Mouse (Mus musculus) lung, postnatal 0 days (tissue): ENCODE data around the gene Lpar1.

ENCODE experiments used
- CTCF ChIP-seq: IDR thresholded peaks from 2 replicates; pipeline ENCODE4 v1.5.1; 2016; ENCODE audit warnings: antibody characterized with exemption, mild to moderate bottlenecking
- EP300 ChIP-seq: IDR thresholded peaks from 2 replicates; pipeline ENCODE4 v1.6.1; 2016; ENCODE audit warnings: antibody characterized with exemption, mild to moderate bottlenecking, control low read depth

- TF ChIP-seq CTCF, result no peak
- no peak for TF ChIP-seq EP300
Observed at GRCm38 (mm10) chr4:58538696-58539095, 15.0 kb downstream of the Lpar1 start.
